Mouse (Mus musculus): ENCODE results near the gene Fgfr2. TPM values are rescaled to one million over a fixed set of nuclear protein-coding genes. Genes with fewer than 3 reads are reported as not detected.

The Fgfr2 gene
- polyA plus RNA-seq, 1 experiment from 2014 or later: 169 TPM

DNA sequence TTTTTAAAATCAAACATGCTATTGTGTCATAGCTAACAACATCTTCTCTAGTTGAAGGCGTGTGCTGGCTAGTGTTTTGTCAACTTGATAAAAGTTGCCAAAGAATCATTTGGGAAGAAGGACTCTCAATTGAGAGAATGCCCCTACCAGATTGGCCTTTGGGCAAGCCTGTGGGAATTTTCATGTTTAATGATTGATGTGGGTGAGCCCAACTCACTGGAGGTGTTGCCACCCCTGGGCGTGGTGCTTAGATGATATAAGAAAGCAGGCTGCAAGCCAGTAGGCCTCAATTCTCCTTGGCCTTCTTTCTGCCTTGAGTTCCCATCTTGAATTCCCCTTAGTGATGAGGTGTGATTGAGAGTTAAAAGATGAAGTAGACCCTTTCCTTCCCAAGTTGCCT lies 145.2 kb downstream of the Fgfr2 start:
- Histone ChIP-seq H3K4me2 (replicated peaks; ENCODE audit: low read depth, low read length) (no peak overlapping the region), H3K9me3 (ENCODE audit: control insufficient read depth, low read depth, low read length) (no peaks in the 10 kb centered on the region), H3K27ac (ENCODE audit: low read length) (no peak overlapping the region), H3K4me1 (ENCODE audit: control insufficient read depth, insufficient read depth, low read length) (no peaks in the 10 kb centered on the region), H3K9ac (replicated peaks; ENCODE audit: low read depth, low read length) (no peak overlapping the region), H3K4me3 (ENCODE audit: low read depth, low read length) (no peak overlapping the region), H3K36me3 (ENCODE audit: control insufficient read depth, insufficient read depth, low read length) (peaks cover 22% of the 10 kb centered on the region), H3K27me3 (ENCODE audit: control insufficient read depth, insufficient read depth, low read length) (no peaks in the 10 kb centered on the region)
- no peak for ATAC-seq (ENCODE audit: insufficient number of reproducible peaks, insufficient read depth, low FRiP score, low read depth)
- 92% methylated on average over 2 of the region's 2 CpGs for WGBS

DNA sequence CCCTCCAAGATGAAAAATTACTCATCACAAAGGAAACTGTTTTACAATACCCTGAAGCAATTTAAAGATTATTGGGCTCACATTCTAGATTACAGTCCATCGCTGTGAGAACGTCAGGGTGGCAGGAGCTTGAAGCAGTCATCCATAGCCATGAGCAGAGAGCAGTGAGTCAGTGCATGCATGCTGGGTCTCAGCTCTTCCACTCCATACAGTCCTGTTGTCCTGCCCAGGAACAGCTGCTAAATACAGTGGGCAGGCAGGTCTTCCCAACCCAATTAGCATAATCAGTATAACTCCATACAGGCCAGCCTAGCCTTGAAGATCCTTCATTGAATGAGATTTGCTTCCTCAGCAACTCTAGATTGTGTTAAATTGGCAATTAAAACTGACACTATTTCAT lies 147.1 kb downstream of the Fgfr2 start:
- H3K4me2 ChIP-seq (replicated peaks; ENCODE audit: low read depth, low read length): no peak overlapping the region
- H3K4me1 ChIP-seq (ENCODE audit: control insufficient read depth, insufficient read depth, low read length): no peaks in the 10 kb centered on the region
- no peaks in the 10 kb centered on the region for H3K27me3 ChIP-seq (ENCODE audit: control insufficient read depth, insufficient read depth, low read length)
- H3K36me3 ChIP-seq (ENCODE audit: control insufficient read depth, insufficient read depth, low read length): peaks cover 13% of the 10 kb centered on the region
- no peak overlapping the region for H3K4me3 ChIP-seq (ENCODE audit: low read depth, low read length)
- no peak overlapping the region for H3K27ac ChIP-seq (ENCODE audit: low read length)
- no peak overlapping the region for H3K9ac ChIP-seq (replicated peaks; ENCODE audit: low read depth, low read length)
- ATAC-seq (ENCODE audit: insufficient number of reproducible peaks, insufficient read depth, low FRiP score, low read depth): no peak
- WGBS: 93% methylated on average over 2 of the region's 2 CpGs
- no peaks in the 10 kb centered on the region for H3K9me3 ChIP-seq (ENCODE audit: control insufficient read depth, low read depth, low read length)

DNA sequence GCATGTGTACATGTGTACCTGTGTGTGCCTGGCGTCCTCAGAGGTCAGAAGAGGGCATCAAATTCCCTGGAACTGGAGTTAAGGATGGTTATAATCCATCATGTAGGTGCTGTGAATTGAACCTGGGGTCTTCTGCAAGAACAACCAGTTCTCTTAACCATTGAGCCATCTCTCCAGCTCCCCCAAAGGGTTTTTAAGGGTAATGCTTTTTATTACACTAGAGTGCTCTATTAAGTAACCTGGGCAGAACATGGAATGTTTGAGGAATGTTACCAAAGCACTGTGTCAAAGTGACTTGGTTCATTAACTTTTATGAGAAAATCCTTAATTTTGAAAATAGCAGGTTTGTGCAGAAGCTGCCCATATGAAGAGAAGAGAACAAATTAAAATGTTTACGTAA lies 151.1 kb downstream of the Fgfr2 start:
- Histone ChIP-seq H3K4me3 (ENCODE audit: low read depth, low read length) (no peak overlapping the region), H3K27me3 (ENCODE audit: control insufficient read depth, insufficient read depth, low read length) (no peaks in the 10 kb centered on the region), H3K27ac (ENCODE audit: low read length) (no peak overlapping the region), H3K4me1 (ENCODE audit: control insufficient read depth, insufficient read depth, low read length) (no peaks in the 10 kb centered on the region), H3K36me3 (ENCODE audit: control insufficient read depth, insufficient read depth, low read length) (peaks cover 12% of the 10 kb centered on the region), H3K9me3 (ENCODE audit: control insufficient read depth, low read depth, low read length) (no peaks in the 10 kb centered on the region), H3K4me2 (replicated peaks; ENCODE audit: low read depth, low read length) (no peak overlapping the region), H3K9ac (replicated peaks; ENCODE audit: low read depth, low read length) (no peak overlapping the region)
- WGBS: 90% methylated on average over 2 of the region's 2 CpGs
- ATAC-seq (ENCODE audit: insufficient number of reproducible peaks, insufficient read depth, low FRiP score, low read depth): no peak

DNA sequence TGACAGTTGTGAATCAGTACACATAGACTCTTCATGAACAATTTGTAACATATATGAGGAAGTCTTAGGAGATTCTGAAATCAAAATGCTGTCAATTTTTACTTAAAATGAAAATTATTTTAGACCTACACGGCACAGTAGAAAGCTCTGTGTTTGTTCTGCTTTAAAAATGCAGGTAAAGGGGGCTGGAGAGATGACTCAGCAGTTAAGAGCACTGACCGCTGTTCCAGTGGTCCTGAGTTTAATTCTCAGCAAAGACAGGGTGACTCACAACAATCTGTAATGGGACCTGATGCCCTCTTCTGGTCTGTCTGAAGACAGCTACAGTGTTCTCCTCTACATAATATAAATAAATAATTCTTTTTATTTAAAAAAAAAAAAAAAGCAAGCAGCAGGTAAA lies 157.4 kb downstream of the Fgfr2 start:
- Histone ChIP-seq H3K4me1 (ENCODE audit: control insufficient read depth, insufficient read depth, low read length) (no peaks in the 10 kb centered on the region), H3K36me3 (ENCODE audit: control insufficient read depth, insufficient read depth, low read length) (0 out of 2 replicates have a peak, but pooled peaks cover 6% of the 10 kb centered on the region), H3K4me2 (replicated peaks; ENCODE audit: low read depth, low read length) (no peak overlapping the region), H3K9me3 (ENCODE audit: control insufficient read depth, low read depth, low read length) (no peaks in the 10 kb centered on the region), H3K9ac (replicated peaks; ENCODE audit: low read depth, low read length) (no peak overlapping the region), H3K4me3 (ENCODE audit: low read depth, low read length) (no peak overlapping the region), H3K27me3 (ENCODE audit: control insufficient read depth, insufficient read depth, low read length) (no peaks in the 10 kb centered on the region), H3K27ac (ENCODE audit: low read length) (no peak overlapping the region)
- WGBS: 86% methylated on average over 2 of the region's 2 CpGs
- no peak for ATAC-seq (ENCODE audit: insufficient number of reproducible peaks, insufficient read depth, low FRiP score, low read depth)

DNA sequence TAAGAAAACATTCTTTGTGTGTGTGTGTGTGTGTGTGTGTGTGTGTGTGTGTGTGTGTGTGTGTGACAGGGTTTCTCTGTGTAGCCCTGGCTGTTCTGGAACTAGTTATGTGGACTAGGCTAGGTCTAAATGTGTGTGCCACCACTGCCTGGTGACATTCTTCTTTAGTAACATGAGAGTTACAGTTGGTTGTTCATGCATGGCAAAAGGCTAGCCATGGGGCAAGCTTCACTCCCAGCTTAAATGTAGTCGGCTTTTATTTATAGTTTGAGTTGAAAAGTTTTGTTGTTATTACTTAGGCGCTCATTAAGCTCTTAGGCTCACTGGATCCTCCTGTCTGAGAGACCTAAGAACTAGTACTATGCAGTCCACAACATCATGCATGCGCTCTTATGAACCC lies 158.8 kb downstream of the Fgfr2 start:
- Histone ChIP-seq H3K4me2 (replicated peaks; ENCODE audit: low read depth, low read length) (no peak overlapping the region), H3K9ac (replicated peaks; ENCODE audit: low read depth, low read length) (no peak overlapping the region), H3K27me3 (ENCODE audit: control insufficient read depth, insufficient read depth, low read length) (no peaks in the 10 kb centered on the region), H3K36me3 (ENCODE audit: control insufficient read depth, insufficient read depth, low read length) (0 out of 2 replicates have a peak, but pooled peaks cover 6% of the 10 kb centered on the region), H3K27ac (ENCODE audit: low read length) (no peak overlapping the region), H3K9me3 (ENCODE audit: control insufficient read depth, low read depth, low read length) (no peaks in the 10 kb centered on the region), H3K4me3 (ENCODE audit: low read depth, low read length) (no peak overlapping the region), H3K4me1 (ENCODE audit: control insufficient read depth, insufficient read depth, low read length) (no peaks in the 10 kb centered on the region)
- 72% methylated on average over 3 of the region's 3 CpGs for WGBS
- no peak for ATAC-seq (ENCODE audit: insufficient number of reproducible peaks, insufficient read depth, low FRiP score, low read depth)

DNA sequence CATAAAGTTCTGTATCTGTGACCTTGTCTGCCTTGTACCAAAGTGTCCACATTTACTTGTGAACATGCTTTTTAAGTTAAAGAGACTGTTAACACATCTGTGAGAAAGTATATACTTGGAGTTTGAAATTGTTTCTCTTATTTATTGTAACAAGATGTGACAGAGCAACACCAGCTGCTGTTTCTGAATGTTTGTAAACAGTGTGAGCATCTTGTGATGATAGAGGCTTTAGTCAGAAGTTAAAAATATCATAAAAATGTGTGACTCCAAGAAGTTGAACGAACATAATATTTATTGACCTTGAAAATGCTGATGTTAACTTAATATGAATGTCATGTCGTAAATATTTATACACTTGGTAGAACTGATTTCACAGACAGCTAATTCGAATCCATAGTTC lies 172.5 kb downstream of the Fgfr2 start:
- H3K9me3 ChIP-seq (ENCODE audit: control insufficient read depth, low read depth, low read length): no peaks in the 10 kb centered on the region
- no peaks in the 10 kb centered on the region for H3K36me3 ChIP-seq (ENCODE audit: control insufficient read depth, insufficient read depth, low read length)
- H3K9ac ChIP-seq (replicated peaks; ENCODE audit: low read depth, low read length): no peak overlapping the region
- no peaks in the 10 kb centered on the region for H3K27me3 ChIP-seq (ENCODE audit: control insufficient read depth, insufficient read depth, low read length)
- H3K4me3 ChIP-seq (ENCODE audit: low read depth, low read length): no peak overlapping the region
- WGBS: 66% methylated on average over 3 of the region's 3 CpGs
- no peak overlapping the region for H3K27ac ChIP-seq (ENCODE audit: low read length)
- H3K4me1 ChIP-seq (ENCODE audit: control insufficient read depth, insufficient read depth, low read length): peaks cover 6% of the 10 kb centered on the region; the same call in 1 of the 2 replicates
- H3K4me2 ChIP-seq (replicated peaks; ENCODE audit: low read depth, low read length): no peak overlapping the region
- no peak for ATAC-seq (ENCODE audit: insufficient number of reproducible peaks, insufficient read depth, low FRiP score, low read depth)

DNA sequence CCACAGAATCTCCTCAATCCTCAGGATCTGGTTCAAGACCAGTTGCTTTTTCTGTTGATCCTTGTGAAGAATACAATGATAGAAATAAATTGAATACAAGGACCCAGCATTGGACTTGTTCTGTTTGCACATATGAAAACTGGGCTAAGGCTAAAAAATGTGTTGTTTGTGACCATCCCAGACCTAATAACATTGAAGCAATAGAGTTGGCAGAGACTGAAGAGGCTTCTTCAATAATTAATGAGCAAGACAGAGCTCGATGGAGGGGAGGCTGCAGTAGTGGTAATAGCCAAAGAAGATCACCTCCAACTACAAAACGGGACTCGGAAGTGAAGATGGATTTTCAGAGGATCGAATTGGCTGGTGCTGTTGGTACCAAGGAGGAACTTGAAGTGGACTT lies 173.2 kb downstream of the Fgfr2 start:
- 87% methylated on average over 4 of the region's 4 CpGs for WGBS
- H3K36me3 ChIP-seq (ENCODE audit: control insufficient read depth, insufficient read depth, low read length): no peaks in the 10 kb centered on the region
- H3K4me2 ChIP-seq (replicated peaks; ENCODE audit: low read depth, low read length): no peak overlapping the region
- ATAC-seq (ENCODE audit: insufficient number of reproducible peaks, insufficient read depth, low FRiP score, low read depth): no peak
- peaks cover 6% of the 10 kb centered on the region; the same call in 1 of the 2 replicates for H3K4me1 ChIP-seq (ENCODE audit: control insufficient read depth, insufficient read depth, low read length)
- H3K27ac ChIP-seq (ENCODE audit: low read length): peak overlapping the region; percentile 2; the same call in 1 of the 2 replicates
- H3K9ac ChIP-seq (replicated peaks; ENCODE audit: low read depth, low read length): no peak overlapping the region
- H3K9me3 ChIP-seq (ENCODE audit: control insufficient read depth, low read depth, low read length): no peaks in the 10 kb centered on the region
- no peak overlapping the region for H3K4me3 ChIP-seq (ENCODE audit: low read depth, low read length)
- H3K27me3 ChIP-seq (ENCODE audit: control insufficient read depth, insufficient read depth, low read length): no peaks in the 10 kb centered on the region

DNA sequence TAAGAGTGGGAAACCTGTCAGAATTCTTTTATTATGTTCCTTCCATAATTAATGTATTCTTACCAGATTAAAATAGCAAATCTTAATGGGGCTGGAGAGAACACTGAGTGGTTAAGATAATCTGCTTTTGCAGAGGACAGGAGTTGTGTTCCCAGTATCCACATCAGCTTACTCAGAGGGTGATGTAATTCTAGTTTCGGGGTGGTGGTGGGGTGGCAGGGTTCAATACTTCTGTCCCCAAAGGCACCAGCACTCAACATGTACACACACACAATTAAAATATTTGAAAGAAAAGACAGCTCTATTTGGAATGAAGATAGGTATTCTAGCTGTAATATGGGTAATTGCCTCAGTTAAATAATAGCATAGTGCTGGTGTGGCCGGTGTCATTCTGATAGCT lies 182.6 kb downstream of the Fgfr2 start:
- Histone ChIP-seq H3K27ac (ENCODE audit: low read length) (no peak overlapping the region), H3K9me3 (ENCODE audit: control insufficient read depth, low read depth, low read length) (no peaks in the 10 kb centered on the region), H3K36me3 (ENCODE audit: control insufficient read depth, insufficient read depth, low read length) (no peaks in the 10 kb centered on the region), H3K4me3 (ENCODE audit: low read depth, low read length) (no peak overlapping the region), H3K4me1 (ENCODE audit: control insufficient read depth, insufficient read depth, low read length) (0 out of 2 replicates have a peak, but pooled peaks cover 6% of the 10 kb centered on the region), H3K9ac (replicated peaks; ENCODE audit: low read depth, low read length) (no peak overlapping the region), H3K27me3 (ENCODE audit: control insufficient read depth, insufficient read depth, low read length) (no peaks in the 10 kb centered on the region), H3K4me2 (replicated peaks; ENCODE audit: low read depth, low read length) (no peak overlapping the region)
- WGBS: 75% methylated on average over 2 of the region's 2 CpGs
- ATAC-seq (ENCODE audit: insufficient number of reproducible peaks, insufficient read depth, low FRiP score, low read depth): no peak

DNA sequence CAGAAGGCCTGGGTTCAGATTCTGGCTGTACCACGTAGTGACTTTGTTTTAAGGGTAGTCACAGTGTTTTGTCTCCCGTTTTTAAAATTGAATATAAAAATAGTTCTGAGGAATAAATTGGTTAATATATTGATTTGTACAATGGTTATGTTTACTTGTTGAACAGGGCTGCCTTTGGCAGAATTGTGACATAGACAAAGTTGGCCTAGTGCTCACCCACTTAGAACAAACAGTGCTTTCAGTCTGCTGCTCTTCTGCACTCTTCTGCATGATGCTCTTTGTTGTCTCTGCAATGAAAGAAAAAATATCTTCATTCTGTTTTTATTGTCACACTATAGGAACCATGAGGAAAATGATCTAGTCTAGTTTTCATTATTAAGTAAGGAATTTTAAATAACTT lies 184.0 kb downstream of the Fgfr2 start:
- ATAC-seq (ENCODE audit: insufficient number of reproducible peaks, insufficient read depth, low FRiP score, low read depth): no peak
- H3K36me3 ChIP-seq (ENCODE audit: control insufficient read depth, insufficient read depth, low read length): no peaks in the 10 kb centered on the region
- 74% methylated on average over 2 of the region's 2 CpGs for WGBS

More for the DNA sequence above, 184.0 kb downstream of the Fgfr2 start:
- H3K27ac ChIP-seq (ENCODE audit: low read length): no peak overlapping the region
- H3K4me2 ChIP-seq (replicated peaks; ENCODE audit: low read depth, low read length): no peak overlapping the region
- 0 out of 2 replicates have a peak, but pooled peaks cover 6% of the 10 kb centered on the region for H3K4me1 ChIP-seq (ENCODE audit: control insufficient read depth, insufficient read depth, low read length)
- no peak overlapping the region for H3K9ac ChIP-seq (replicated peaks; ENCODE audit: low read depth, low read length)
- no peaks in the 10 kb centered on the region for H3K9me3 ChIP-seq (ENCODE audit: control insufficient read depth, low read depth, low read length)
- no peak overlapping the region for H3K4me3 ChIP-seq (ENCODE audit: low read depth, low read length)
- no peaks in the 10 kb centered on the region for H3K27me3 ChIP-seq (ENCODE audit: control insufficient read depth, insufficient read depth, low read length)

Measured in stomach, embryonic 14.5 days (tissue).